Mouse (Mus musculus) cerebellum, adult 8-10 months (tissue): ENCODE measurements around the gene Hoxd4.

Experiments used
- DNase-seq: peaks from one replicate; pipeline ENCODE4 v3.0.0; 2022

Hoxd4 gene

DNA sequence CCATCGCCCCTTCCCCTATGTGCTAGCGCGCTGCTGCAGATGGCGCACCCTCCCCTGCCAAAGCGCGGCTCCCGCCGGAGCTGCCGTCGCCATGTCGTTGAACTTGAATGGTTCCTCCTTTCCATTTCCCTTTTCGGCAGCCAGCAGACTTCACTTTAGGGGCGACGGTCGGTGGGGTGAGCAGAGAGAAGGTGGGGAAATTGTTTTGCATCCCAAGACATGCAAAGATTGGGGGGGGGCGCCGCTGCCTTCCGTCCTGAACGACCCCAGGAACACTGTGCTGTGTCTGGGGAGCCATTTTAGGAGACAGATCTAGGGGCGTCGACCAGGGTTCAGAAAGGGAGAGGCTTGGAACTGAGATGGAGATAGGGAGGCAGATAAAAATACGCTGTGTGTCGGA lies 31.7 kb upstream of the Hoxd4 start:
- DNase-seq: no peak

DNA sequence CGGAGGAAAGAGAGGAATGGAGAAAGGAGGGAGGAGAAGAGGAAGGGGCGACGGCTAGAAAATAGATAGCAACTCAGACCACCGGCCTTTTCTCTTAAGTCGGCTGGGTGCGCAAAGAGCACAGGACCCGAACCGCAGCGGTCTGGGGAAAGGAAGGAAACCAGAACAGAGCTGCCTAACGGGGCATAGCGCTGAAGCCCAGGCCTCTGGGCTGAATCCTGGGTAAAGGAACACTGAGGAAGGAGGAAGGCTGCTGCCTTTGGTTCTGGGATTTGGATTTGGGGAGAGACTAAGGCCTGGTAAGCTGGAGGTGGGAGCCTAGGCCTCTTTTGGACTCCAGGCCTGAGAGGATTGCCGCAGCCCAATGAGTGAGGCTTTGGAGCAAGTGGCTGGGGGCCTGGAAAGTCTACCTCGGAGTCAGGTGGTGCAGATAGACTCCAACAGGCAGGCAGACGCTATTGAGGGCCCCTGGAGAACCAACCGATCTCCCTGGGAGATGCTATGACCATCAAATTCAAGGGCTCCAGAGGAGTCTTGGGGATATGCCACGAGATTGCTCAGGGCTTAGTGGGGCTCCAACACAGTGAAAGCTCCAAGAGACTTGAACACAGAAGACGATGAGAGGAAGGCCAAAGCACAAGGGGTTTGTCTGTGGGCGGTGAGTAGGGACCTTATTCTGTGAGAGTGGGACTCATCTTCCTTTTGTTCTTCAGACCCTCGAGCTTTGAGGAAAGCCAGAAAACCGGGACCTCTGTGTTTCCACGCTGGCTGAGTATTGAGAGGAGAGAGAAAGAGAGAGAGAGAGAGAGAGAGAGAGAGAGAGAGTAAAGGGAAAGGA lies 30.9 kb upstream of the Hoxd4 start:
- no peak for DNase-seq

DNA sequence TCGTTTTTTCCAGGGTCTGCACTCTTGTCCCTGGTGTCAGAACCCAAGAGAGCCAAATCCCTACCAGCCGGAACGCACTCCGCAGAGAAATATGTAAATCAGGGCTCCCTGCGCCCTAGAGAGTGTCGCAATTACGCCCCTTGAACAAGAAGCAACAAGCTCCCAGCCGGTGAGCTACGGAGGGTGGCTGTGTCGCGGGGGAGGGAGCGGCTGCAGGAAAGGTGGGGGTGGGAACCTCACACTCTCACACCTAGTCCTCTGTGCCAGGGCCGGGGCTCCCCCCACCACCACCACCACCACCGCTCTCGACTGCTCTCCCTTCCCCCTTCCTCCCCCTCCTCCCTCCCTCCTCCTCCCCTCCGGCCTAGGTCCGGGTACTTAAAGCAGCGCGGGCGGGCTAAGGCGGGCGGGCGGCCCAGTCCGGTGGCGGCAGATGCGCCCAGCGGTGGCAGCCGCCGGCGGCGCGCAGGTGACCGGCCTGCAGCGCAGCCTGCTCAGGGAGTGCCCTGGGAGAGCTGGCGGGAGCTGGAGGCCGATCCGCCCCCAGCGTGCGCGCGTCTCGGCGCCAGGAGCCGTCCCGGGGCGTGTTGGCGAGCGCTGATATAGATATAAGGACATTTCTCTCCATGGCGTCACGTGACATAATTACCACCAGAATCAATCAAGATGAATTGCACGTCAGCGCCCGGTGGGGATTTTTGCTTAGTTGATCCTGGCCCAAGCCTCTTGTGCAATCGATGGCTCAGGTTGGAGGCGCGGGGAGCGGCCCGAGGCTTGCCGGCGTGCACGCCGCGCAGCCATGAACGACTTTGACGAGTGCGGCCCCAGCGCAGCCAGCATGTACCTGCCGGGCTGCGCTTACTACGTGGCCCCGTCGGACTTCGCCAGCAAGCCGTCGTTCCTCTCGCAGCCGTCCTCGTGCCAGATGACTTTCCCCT lies 29.9 kb upstream of the Hoxd4 start:
- DNase-seq: no peak

DNA sequence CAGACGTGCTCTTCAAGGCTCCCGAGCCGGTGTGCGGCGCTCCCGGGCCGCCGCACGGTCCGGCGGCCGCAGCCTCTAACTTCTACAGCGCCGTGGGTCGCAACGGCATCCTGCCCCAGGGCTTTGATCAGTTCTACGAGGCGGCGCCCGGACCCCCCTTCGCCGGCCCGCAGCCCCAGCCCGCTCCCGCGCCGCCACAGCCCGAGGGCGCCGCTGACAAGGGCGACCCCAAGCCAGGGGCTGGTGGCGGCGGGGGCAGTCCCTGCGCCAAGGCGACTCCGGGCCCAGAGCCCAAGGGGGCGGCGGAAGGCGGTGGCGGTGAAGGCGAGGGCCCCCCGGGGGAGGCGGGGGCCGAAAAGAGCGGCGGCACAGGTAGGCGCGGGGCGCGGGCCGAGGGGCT lies 28.9 kb upstream of the Hoxd4 start:
- no peak for DNase-seq

- DNase-seq: no peak
These were observed 28.2 kb upstream of the Hoxd4 start for GRCm38 (mm10) chr2:74683471-74683951.

DNA sequence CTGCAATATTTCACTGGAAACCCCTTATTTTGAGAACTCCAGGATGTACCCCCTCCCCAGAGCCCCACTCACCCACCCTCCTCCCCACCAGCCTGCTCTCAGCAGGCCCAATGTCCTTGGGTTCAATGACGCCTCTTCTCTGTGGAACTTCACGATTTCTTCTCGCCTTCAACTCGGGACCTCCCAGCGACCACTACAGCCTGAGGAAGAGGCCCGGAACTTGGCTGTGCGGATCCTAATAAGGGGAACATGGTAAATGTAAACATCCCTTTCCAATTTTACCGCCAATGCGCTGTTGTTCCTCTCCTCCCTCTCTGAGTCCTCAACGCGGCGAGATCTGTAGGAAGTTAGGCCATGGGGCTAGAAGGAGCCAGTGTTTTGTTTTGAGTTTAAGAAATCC lies 27.6 kb upstream of the Hoxd4 start:
- no peak for DNase-seq

DNA sequence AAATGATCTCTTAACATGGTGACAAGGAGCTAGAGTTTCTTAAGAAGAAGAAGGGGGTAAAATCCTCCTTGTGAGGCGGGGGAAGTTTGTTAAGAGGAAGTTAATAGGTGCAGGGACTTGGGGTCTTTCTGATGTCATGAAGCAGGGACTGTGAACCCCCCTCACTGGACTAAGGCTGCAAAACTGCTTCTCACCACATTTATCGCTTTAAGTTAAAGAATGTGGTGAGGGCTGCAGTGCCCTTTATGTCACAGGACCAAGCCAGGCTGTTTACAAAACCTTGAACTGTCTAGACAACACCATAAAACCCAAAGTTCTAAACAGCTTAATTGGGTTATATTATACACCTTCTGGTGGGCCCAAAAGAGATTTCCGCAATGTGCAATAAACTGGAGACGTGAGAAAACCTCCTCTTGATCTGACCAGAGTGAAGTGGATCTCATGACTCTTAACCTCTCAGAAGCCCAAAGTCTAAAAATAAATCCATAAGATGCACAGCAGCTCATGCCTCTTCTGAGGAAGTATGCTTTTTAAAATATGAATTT lies 26.6 kb upstream of the Hoxd4 start:
- no peak for DNase-seq

DNA sequence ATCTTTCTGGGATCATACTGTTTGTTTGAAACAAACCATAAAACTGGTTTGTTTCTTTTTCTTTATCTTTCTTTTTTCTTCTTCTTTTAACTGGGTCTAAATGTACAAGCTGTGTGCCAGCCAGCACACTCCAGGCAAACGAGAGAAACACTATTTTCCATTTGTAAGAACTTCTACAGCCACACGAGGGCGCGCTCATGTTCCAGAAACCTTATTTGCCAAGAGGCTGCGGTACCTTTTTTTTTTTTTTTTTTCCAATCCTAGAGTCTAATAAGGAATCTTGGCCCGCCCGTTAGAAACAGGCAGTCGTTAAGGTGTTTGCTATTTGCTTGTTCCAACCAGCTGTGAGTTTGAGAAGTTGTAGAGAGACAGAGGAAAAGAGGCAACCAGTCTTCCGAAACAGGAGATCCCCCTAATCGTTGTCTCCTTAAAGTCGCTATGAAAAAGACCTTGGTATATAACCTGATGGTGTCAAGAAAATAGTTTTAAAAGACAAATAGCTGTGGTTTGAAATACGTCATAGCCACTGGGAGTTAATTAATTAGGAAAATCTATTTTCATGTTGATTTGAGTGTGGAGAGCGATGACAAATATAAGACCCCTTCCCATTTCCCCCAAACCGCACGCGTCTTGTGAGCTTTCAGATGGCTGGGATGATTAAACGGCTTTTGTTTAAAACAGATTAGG lies 25.3 kb upstream of the Hoxd4 start:
- no peak for DNase-seq

DNA sequence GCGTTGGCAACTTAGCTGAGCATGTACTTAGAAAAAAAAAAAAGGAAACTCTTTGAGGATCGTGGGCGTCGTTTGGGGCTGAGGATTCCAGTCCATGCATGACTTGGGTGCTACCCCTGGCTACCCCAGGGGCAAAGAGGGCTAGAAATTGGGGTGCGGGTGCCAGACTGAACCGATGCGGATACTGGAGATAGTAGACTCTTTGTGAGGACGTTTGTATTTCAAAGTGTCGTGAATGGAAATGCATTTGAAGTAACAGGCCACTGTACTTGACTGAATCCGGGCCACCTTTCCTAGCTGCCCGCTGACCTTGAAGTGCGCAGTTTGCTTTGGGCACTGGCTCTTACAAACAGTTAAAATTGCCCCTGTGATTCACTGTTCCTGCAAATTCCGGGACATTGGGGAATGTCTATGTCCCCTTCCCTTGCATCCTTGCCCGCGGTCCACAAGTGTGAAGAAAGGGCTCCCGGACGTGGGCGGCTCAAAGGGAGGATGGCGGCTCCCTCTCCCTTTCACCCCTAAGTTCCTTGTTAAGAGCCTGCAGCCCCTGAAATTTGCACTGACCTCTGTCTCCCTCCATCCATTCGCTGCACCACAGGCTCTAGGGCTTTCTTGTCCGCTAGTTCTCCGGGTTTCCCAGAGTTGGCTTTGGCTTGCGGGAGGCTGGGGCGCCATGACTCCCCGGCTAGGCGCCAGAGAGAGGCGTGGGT lies 24.6 kb upstream of the Hoxd4 start:
- no peak for DNase-seq

DNA sequence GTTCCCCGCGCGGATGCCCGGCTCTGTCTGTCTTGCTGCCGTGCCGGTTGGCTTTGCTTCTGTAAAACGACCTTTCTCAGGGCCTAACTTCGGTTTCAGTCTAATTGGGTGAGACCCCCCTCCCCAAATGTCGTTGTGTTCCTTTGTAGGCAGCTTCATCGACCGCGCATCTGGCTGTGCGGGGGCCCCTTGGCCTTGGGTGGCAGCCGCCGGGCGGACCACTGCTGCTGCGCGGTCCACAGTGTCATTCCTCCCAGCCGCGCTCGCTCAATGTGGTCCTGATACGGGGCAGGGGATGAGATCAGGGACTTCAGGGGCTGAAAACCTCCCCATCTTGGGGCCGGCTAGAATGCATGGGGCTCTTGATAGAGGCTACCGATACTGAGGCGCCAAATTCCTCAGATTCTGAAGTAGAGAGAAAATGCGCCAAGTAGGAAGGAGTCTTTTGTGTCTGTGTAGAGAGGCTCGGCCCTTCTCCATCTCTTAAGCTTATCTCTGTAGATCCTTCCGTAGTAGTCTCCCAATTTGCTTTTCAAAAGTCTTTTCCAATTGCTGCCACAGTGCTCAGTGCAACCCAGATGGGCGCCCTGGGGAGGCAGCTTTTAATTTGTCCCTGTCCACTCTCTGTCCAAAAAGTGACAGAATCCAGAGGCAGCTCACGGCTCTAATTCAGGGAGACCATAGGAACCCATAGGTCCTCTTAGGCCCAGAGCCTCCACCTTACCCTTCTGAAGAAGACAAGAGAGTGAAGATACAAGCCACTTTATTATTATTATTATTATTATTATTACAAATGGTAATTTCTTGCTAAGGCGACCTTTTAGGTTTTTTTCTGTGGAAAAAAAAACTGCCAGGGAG lies 23.8 kb upstream of the Hoxd4 start:
- DNase-seq: no peak

DNA sequence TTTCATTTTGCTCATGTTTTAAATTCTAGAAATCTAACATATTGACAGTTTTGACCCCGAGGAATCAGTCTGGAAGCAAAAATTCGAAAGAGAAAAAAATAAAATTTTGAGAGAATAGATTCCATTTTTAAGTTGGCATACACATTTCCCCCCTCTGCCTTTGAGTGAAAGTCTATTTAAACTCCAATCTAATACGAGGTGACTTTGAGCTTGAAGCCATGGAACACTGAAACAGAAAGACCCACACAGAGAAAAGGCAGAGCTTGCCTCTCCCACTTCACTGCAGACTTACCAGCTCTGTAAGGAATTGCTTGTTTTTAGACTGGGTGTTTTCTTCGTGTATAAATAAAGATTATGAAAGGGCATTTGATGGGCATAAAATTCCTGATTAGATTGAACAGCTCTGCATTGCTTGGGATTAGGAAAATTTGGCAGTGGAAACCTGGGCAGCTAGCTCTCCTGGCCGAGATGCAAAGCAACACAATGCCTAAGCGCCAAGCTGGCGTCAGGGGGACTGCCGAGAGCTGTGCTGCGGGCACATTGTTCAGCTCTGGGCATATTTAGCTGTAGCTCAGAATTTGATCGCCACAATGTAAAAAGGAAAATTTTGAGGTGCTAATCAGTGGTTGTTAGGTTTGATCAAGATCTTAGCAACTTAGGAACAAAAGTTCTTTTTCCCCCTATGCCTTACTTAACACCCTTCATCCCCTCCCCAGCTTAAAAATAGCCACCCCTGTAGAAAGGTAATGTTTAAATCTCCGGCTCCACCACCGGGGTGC lies 22.7 kb upstream of the Hoxd4 start:
- no peak for DNase-seq

- DNase-seq: no peak
These were observed 22.0 kb upstream of the Hoxd4 start for GRCm38 (mm10) chr2:74689574-74690337.

GRCm38 (mm10) chr2:74690338-74690716 lies 21.4 kb upstream of the Hoxd4 start:
- no peak for DNase-seq

- no peak for DNase-seq
These were observed 20.4 kb upstream of the Hoxd4 start, which contains the start of gene Hoxd10 for GRCm38 (mm10) chr2:74691022-74691951. Gene Hoxd10 (plus strand): TSS chr2:74691924.

GRCm38 (mm10) chr2:74691995-74692807 lies 19.5 kb upstream of the Hoxd4 start:
- no peak for DNase-seq

GRCm38 (mm10) chr2:74692808-74693431 lies 18.8 kb upstream of the Hoxd4 start:
- no peak for DNase-seq

GRCm38 (mm10) chr2:74693432-74693827 lies 18.3 kb upstream of the Hoxd4 start:
- no peak for DNase-seq
